Mouse (Mus musculus) lung, embryonic 16.5 days (tissue): Measurements from ENCODE around the gene Apbb1. TPM values are rescaled to one million over a fixed set of nuclear protein-coding genes. Genes with fewer than 3 reads are reported as not detected.

Experiments used
- ATAC-seq: fragments of 200-750 bp; cut with Nextera tagmentation; 2 replicates; pipeline ENCODE4 v1.8.0; 2017; ENCODE audit warnings: low read depth, mild to moderate bottlenecking, moderate library complexity
- H3K27ac ChIP-seq: fragments of 300-500 bp; sonication (generic); 2 replicates; pipeline ENCODE4 v1.5.1; 2014; ENCODE audit warnings: mild to moderate bottlenecking, control low read depth, low read length
- H3K27me3 ChIP-seq: fragments of 300-500 bp; sonication (generic); 2 replicates; pipeline ENCODE4 v1.6.1; 2014; ENCODE audit warnings: low read depth, low read length, mixed read lengths; ENCODE audit not compliant: control insufficient read depth, insufficient read depth
- H3K36me3 ChIP-seq: fragments of 300-500 bp; sonication (generic); 2 replicates; pipeline ENCODE4 v1.6.1; 2014; ENCODE audit warnings: low read length; ENCODE audit not compliant: control insufficient read depth, insufficient read depth
- H3K4me1 ChIP-seq: fragments of 300-500 bp; sonication (generic); replicated peaks from 2 replicates; pipeline ENCODE4 v1.6.1; 2014; ENCODE audit warnings: low read length, mixed read lengths; ENCODE audit not compliant: control insufficient read depth, insufficient read depth
- H3K4me2 ChIP-seq: fragments of 300-500 bp; sonication (generic); 2 replicates; pipeline ENCODE4 v1.6.1; 2014; ENCODE audit warnings: low read depth, low read length, control low read depth
- H3K4me3 ChIP-seq: fragments of 300-500 bp; sonication (generic); 2 replicates; pipeline ENCODE4 v1.5.1; 2014; ENCODE audit warnings: mild to moderate bottlenecking, low read length, control low read depth
- H3K9ac ChIP-seq: fragments of 300-500 bp; sonication (generic); 2 replicates; pipeline ENCODE4 v1.6.1; 2014; ENCODE audit warnings: low read length, control low read depth
- H3K9me3 ChIP-seq: fragments of 300-500 bp; sonication (generic); 2 replicates; pipeline ENCODE4 v1.6.1; 2016; ENCODE audit warnings: low read length; ENCODE audit not compliant: control insufficient read depth
- WGBS: fragments of 180-500 bp; shearing (Covaris S2); extraction: QIAGEN DNeasy Blood & Tissue Kit; methylation state at CpG from one replicate; pipeline ENCODE4 v1.1.7; 2014; 5-methylcytosine and 5-hydroxymethylcytosine counted together
- polyA plus RNA-seq: library from polyadenylated mRNA; unstranded; fragments of >200 nt; fragmentation: Nextera tagmentation; extraction: Ambion mirVana; gene quantifications from 2 replicates; pipeline ENCODE4 v1.2.1, GENCODE M21; 2015

Gene Apbb1
- 46.3 and 48.0 TPM in 2 replicates for polyA plus RNA-seq

- ATAC-seq = peak; percentile 94
- Histone ChIP-seq H3K9me3 (no peaks in the 10 kb centered on the region), H3K27me3 (no peaks in the 10 kb centered on the region), H3K4me2 (peak within 1 kb of the TSS; percentile 81), H3K4me1 (peaks cover 17% of the 10 kb centered on the region), H3K27ac (peak within 1 kb of the TSS; percentile 50), H3K36me3 (no peaks in the 10 kb centered on the region), H3K9ac (peak within 1 kb of the TSS; percentile 76), H3K4me3 (peak within 1 kb of the TSS; percentile 82)
- 0% methylated on average over 25 of the region's 54 CpGs for WGBS
Measured at GRCm38 (mm10) chr7:105581094-105581703, at the start of gene Apbb1. Gene Apbb1 (minus strand): TSS chr7:105581653.

DNA sequence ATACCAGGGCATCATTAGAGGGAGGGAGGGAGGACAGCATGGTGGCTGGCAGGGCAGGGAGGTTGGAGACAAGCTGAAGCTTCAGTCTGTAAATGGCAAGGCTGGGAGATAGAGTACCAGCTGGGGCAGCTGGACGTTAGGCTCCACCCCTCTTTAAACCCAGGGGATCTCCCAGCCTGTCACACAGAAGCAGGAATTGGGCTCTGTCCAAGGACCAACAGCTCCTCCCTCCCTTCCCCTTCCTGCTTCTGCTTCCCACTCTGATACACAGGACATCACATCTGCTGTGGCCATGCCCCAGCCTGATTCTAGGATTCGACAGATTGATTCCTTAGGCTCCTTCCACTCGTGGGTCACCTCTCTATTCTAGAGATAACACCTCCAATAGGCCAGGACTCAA is 47.2 kb upstream of the Apbb1 start:
- peak overlapping the region; percentile 68 for H3K27ac ChIP-seq
- H3K36me3 ChIP-seq = peaks cover 8% of the 10 kb centered on the region
- no peak overlapping the region for H3K9ac ChIP-seq
- peaks cover 34% of the 10 kb centered on the region for H3K4me1 ChIP-seq
- WGBS = 16% methylated on average over 3 of the region's 3 CpGs
- H3K9me3 ChIP-seq = no peaks in the 10 kb centered on the region
- no peak overlapping the region for H3K4me2 ChIP-seq
- H3K27me3 ChIP-seq = no peaks in the 10 kb centered on the region
- peak; percentile 66 for ATAC-seq
- H3K4me3 ChIP-seq = no peak overlapping the region

DNA sequence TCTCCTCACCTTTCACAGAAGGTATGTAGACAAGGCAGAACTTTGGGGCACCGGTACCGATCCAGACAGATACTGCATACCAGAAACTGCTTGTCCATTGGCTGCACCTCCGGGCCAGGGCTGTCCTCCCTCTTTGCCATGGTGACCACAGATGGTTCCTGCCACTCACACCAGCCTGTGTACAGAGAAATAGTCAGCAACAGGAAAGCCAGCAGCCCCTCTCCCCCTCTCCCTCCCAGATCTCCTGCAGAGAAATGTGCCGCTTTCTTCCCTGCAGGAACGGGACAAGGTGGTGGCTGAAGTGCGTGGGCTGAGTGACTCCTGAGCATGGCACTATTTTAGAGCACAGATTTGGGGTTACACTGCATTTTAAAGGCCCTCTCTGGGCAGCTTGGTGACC is 43.9 kb upstream of the Apbb1 start:
- H3K4me3 ChIP-seq = no peak overlapping the region
- peaks cover 43% of the 10 kb centered on the region for H3K4me1 ChIP-seq
- H3K27ac ChIP-seq = peak overlapping the region; percentile 59
- no peaks in the 10 kb centered on the region for H3K9me3 ChIP-seq
- WGBS = 36% methylated on average over 6 of the region's 6 CpGs
- ATAC-seq = peak; percentile 32; the same call in 1 of the 2 replicates
- peaks cover 12% of the 10 kb centered on the region for H3K36me3 ChIP-seq
- peak overlapping the region; percentile 10; the same call in 1 of the 2 replicates for H3K4me2 ChIP-seq
- H3K27me3 ChIP-seq = no peaks in the 10 kb centered on the region
- H3K9ac ChIP-seq = no peak overlapping the region

DNA sequence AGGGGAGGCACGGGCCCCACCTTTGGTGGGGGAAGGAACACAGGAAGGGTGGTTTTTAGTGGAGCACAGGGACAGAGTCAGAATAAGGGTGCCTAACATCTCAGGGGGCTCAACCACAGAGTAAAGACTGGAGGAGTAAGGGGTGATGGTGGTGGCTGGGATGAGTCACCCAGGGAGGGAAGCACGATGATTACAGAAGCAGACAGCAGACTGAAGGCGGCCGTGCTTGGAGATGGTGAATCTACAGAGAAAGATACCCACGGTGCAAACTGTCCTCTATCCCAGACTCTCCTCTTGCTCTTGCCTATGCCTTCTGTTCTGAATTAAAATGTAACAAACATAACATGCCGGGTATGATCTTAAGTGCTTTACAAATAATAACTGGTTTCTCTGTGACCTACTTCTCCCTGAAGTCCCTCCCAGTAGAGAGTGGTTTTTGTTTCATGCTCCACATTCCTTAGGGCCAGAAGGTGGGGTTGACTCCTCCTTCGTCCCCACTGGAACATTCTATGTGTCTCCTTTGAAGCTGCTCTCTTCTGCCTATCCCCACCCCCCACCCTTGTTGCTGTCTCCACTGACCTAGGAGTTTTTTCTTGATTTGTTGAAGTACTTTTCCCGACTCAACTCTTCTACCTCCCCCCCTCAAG is 40.3 kb upstream of the Apbb1 start:
- peak overlapping the region; percentile 93 for H3K27ac ChIP-seq
- H3K4me1 ChIP-seq = peaks cover 34% of the 10 kb centered on the region
- ATAC-seq = peak; percentile 71

GRCm38 (mm10) chr7:105621053-105621452 is 39.6 kb upstream of the Apbb1 start:
- H3K4me1 ChIP-seq = peaks cover 32% of the 10 kb centered on the region
- 49% methylated on average over 4 of the region's 4 CpGs for WGBS
- peak; percentile 53 for ATAC-seq
- no peak overlapping the region for H3K4me2 ChIP-seq
- peaks cover 39% of the 10 kb centered on the region for H3K36me3 ChIP-seq
- peak overlapping the region; percentile 93 for H3K27ac ChIP-seq
- no peaks in the 10 kb centered on the region for H3K27me3 ChIP-seq
- H3K9ac ChIP-seq = no peak overlapping the region
- H3K9me3 ChIP-seq = no peaks in the 10 kb centered on the region
- no peak overlapping the region for H3K4me3 ChIP-seq

More for the DNA sequence above, 40.3 kb upstream of the Apbb1 start:
- Histone ChIP-seq H3K4me3 (no peak overlapping the region), H3K9ac (no peak overlapping the region), H3K36me3 (peaks cover 36% of the 10 kb centered on the region), H3K9me3 (no peaks in the 10 kb centered on the region), H3K27me3 (no peaks in the 10 kb centered on the region), H3K4me2 (peak overlapping the region; percentile 9; the same call in 1 of the 2 replicates)
- 43% methylated on average over 8 of the region's 8 CpGs for WGBS

DNA sequence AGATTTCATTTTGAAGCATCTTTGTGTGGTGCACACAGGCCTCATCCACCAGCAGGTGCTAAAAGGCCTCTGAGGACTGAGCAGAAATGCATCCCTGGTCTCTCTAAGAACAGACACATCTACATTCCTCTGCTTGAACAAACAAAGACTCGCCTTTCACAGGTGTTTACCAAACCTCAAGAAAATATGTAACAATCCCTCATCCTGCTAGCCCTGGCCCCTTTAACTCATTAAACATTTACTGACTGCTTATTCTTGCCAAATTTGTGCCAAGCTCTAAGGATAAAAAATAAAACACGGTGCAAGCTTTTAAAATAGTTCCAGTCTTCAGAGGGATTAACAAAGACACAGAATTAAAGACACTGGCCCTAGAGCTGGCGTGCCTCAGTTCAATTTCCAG is 38.2 kb upstream of the Apbb1 start:
- ATAC-seq = peak; percentile 38
- WGBS = 52% methylated on average over 3 of the region's 3 CpGs
- Histone ChIP-seq H3K4me1 (peaks cover 22% of the 10 kb centered on the region), H3K36me3 (peaks cover 47% of the 10 kb centered on the region), H3K9me3 (no peaks in the 10 kb centered on the region), H3K27me3 (no peaks in the 10 kb centered on the region), H3K27ac (peak overlapping the region; percentile 93), H3K9ac (no peak overlapping the region), H3K4me2 (no peak overlapping the region), H3K4me3 (no peak overlapping the region)

GRCm38 (mm10) chr7:105617810-105618209 is 36.4 kb upstream of the Apbb1 start:
- WGBS = 94% methylated on average over 22 of the region's 22 CpGs

GRCm38 (mm10) chr7:105616561-105616960 is 35.1 kb upstream of the Apbb1 start:
- no peak overlapping the region for H3K27ac ChIP-seq
- H3K9me3 ChIP-seq = no peaks in the 10 kb centered on the region
- H3K4me3 ChIP-seq = no peak overlapping the region
- 70% methylated on average over 6 of the region's 6 CpGs for WGBS
- peaks cover 12% of the 10 kb centered on the region for H3K4me1 ChIP-seq
- H3K27me3 ChIP-seq = no peaks in the 10 kb centered on the region
- no peak overlapping the region for H3K4me2 ChIP-seq
- ATAC-seq = no peak
- peaks cover 62% of the 10 kb centered on the region for H3K36me3 ChIP-seq
- H3K9ac ChIP-seq = no peak overlapping the region

More at GRCm38 (mm10) chr7:105617810-105618209, 36.4 kb upstream of the Apbb1 start:
- no peaks in the 10 kb centered on the region for H3K9me3 ChIP-seq
- H3K9ac ChIP-seq = no peak overlapping the region
- no peak overlapping the region for H3K4me3 ChIP-seq
- H3K4me1 ChIP-seq = peaks cover 19% of the 10 kb centered on the region
- H3K36me3 ChIP-seq = peaks cover 50% of the 10 kb centered on the region
- H3K27ac ChIP-seq = no peak overlapping the region
- ATAC-seq = no peak
- no peaks in the 10 kb centered on the region for H3K27me3 ChIP-seq
- no peak overlapping the region for H3K4me2 ChIP-seq

- ATAC-seq = no peak
- Histone ChIP-seq H3K4me1 (peaks cover 10% of the 10 kb centered on the region), H3K9ac (no peak overlapping the region), H3K4me3 (no peak overlapping the region), H3K4me2 (no peak overlapping the region), H3K27me3 (no peaks in the 10 kb centered on the region), H3K36me3 (peaks cover 70% of the 10 kb centered on the region), H3K9me3 (no peaks in the 10 kb centered on the region), H3K27ac (no peak overlapping the region)
- 60% methylated on average over 1 of the region's 1 CpGs for WGBS
Measured at GRCm38 (mm10) chr7:105615720-105616119, 34.3 kb upstream of the Apbb1 start.
